Mouse (Mus musculus) cerebellum, adult 9-11 months (tissue): Measurements from ENCODE around the gene Trub1.

Experiments used
- DNase-seq: peaks from one replicate; pipeline ENCODE4 v3.0.0; 2022

Trub1 gene

DNA sequence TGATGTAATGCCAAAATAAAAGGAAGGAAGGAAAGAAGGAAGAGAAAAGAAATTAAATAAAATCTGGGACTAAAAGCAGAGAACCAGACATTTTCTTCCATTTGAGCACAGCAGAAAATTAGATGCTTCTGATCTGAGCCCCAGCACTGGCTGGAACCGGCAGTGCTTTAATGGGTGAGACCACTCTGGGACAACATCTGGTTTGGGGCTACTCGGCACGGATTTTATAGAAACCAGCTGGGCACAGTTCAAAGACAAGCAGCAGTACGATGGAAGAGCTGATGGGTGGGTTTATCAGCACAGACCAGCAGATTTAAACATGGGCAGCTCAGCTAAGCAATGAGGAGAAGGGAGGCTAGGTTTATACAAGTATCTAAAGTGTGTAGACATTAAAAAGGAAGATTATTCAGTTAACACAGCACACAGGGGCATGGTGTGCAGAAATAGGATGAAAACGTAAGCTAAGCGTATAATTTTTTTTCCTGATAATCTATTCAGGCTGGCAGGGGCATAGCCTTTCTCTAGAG is 46.2 kb downstream of the Trub1 start:
- no peak for DNase-seq

- no peak for DNase-seq
Measured at GRCm38 (mm10) chr19:57500254-57500653, 47.5 kb downstream of the Trub1 start.

DNA sequence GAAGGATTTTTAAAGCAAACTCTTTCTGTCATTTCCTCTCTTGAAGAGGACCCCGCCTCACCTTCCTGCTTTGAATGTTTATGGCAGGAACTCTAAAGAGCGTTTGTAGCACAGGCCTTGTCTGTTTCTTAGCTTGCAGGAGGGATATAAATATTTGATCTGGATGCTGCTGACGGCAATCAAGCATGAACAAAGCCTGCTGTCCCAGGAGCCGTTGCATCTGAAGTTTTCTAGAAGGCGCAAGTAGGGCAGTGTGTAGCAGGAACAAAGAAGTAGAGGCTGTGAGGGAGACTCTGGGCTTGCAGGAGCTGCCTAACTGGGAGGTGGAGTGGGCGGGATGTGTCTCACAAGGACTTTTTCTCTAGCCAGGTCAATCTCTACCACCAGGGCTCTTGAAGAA is 50.4 kb downstream of the Trub1 start:
- DNase-seq, result no peak

- no peak for DNase-seq
Measured at GRCm38 (mm10) chr19:57505048-57505932, 52.6 kb downstream of the Trub1 start.

GRCm38 (mm10) chr19:57506591-57506990 is 53.9 kb downstream of the Trub1 start:
- no peak for DNase-seq

GRCm38 (mm10) chr19:57508261-57508788 is 55.6 kb downstream of the Trub1 start:
- DNase-seq, result no peak

DNA sequence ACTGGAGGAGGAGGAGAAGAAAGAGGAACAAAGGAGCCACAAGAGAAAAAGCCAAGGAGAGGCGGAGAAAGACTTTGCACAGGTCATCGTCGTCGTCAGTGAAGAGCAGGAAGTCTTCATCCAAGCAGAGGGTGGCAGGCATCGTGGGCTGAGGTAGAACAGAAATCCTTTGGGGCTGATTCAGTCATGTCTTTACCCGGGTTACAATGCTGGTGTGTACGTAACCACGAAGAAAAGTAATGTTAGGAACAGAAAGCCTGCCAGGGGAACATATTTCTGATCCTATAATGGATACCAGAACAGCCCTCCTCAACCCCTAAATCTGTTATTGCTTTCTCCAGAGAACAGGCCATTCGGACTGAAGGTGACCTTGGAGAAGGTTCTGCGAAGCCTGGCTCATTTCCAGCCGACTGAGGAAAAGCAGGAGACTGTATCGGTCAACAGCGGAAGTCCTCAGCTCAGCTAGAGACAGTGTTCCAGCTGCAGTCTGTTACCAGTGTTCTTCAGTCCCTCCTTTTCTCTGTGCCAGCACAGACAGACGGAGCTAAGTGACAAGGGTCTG is 57.1 kb downstream of the Trub1 start:
- no peak for DNase-seq

DNA sequence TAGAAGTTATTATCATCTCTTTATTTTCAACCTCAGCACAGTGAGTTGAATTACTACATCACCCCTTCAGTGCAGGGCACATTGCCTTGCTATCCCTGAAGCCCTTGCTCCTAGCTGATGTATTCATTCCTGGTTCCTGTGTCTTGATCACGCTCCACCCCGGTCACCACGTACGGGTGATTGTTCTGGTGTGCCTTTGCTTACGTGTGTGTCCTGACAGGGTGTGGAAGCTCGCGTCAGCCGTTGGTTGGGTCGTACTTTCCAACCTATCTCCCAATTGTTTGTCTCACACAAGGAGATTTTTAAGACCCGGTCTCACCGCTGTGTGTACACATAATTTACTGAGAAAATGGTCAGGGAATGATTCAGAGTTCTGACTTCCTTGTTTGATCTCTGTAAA is 58.1 kb downstream of the Trub1 start:
- DNase-seq, result no peak

GRCm38 (mm10) chr19:57513123-57513522 is 60.4 kb downstream of the Trub1 start:
- DNase-seq, result no peak

DNA sequence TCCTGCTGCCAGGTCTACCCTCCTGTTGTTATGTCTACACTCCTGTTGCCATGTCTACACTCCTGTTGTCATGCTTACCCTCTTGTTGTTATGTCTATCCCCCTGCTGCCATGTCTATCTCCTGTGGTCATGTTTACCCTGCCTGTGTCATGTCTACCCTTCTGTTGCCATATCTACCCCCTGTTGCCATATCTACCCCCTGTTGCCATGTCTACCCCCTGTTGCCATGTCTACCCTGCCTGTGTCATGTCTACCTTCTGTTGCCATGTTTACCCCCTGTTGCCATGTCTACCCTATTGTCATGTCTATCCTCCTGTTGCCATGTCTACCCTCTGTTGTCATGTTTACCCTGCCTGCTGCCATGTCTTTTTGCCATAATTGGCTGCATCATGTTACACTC is 69.0 kb downstream of the Trub1 start:
- no peak for DNase-seq

- no peak for DNase-seq
Measured at GRCm38 (mm10) chr19:57523363-57523762, 70.7 kb downstream of the Trub1 start.

DNA sequence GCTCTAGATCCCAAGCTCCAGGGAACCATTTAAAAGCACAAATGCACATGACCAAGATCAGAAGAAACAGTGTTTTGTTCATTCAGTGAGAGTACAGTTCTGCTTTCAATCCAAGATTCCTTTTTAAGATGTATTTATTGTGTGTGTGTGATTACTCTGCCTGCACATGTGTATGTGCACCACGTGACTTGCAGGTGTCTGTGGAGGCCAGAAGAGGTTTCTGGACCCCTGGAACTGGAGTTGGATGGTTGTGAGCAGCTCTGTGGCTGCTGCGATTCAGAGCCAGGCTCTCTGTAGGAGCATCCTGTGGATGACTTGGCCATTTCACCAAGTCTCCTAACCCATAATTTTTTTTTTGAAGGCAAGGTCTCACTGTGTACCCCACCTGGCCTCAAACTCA is 73.0 kb downstream of the Trub1 start:
- no peak for DNase-seq

DNA sequence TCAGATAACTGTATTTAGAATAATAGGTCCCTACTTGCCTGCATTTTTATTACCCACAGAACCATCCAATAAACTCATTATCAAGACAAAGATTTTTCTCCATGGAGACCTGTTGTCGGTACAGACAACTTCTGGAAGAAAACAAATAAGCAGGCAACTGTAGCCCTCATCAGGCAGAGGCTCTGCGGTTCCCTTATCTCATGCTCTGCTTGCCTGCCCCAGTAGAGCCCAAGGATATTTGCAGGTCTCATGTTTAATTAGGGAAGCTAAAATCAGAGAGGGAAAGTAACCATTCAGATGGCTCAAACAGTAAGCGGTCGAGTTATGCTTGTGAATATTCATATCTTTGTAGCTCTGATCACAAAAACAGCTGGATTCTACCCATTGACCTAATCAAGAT is 77.5 kb downstream of the Trub1 start:
- no peak for DNase-seq

GRCm38 (mm10) chr19:57534262-57534661 is 81.5 kb downstream of the Trub1 start:
- DNase-seq, result no peak

DNA sequence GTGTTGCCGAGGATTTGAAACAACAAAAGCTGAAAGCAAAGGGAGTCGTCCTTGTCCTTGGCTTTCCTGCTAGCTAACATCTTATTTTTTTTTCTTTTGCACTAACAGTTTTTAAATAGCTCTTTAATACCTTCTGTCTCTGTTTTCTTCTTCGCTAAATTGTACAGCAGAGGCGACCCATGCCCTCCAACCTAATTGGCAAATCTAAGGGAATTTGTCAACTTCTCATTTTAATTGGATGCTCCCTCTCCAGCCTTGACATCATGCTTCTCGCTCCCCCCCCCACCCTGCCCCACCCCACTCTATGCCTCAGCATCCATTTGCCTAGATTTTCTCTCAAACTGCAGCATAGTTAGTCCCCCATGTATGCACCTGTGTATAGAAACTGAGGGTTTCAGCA is 83.8 kb downstream of the Trub1 start:
- DNase-seq, result no peak

GRCm38 (mm10) chr19:57537510-57538182 is 84.9 kb downstream of the Trub1 start:
- no peak for DNase-seq

- no peak for DNase-seq
Measured at GRCm38 (mm10) chr19:57540118-57540517, 87.4 kb downstream of the Trub1 start.
